Mouse (Mus musculus): ENCODE measurements at regions not wholly inside any gene's neighbourhood (a gene's known extent, or its start where the extent isn't known, plus 50 kb on each side); places are given as distances from the start of the nearest gene placed in this dataset.

- H3K36me3 ChIP-seq, result no peaks in the 10 kb centered on the region
- H3K4me3 ChIP-seq (replicated peaks), result no peak overlapping the region
- H3K4me2 ChIP-seq (replicated peaks), result no peak overlapping the region
- peak; percentile 100 for ATAC-seq
- no peaks in the 10 kb centered on the region for H3K4me1 ChIP-seq (replicated peaks)
- no peak overlapping the region for H3K9ac ChIP-seq
- no peaks in the 10 kb centered on the region for H3K9me3 ChIP-seq
- H3K27ac ChIP-seq, result no peak overlapping the region
- no peaks in the 10 kb centered on the region for H3K27me3 ChIP-seq (replicated peaks)
Measured at GRCm38 (mm10) chrX:16421159-16421558, 101.5 kb upstream of the Cypt1 start.

- Histone ChIP-seq H3K36me3 (no peaks in the 10 kb centered on the region), H3K27me3 (replicated peaks) (no peaks in the 10 kb centered on the region), H3K9me3 (no peaks in the 10 kb centered on the region), H3K27ac (no peak overlapping the region), H3K4me2 (replicated peaks) (no peak overlapping the region), H3K4me3 (replicated peaks) (no peak overlapping the region), H3K4me1 (replicated peaks) (no peaks in the 10 kb centered on the region), H3K9ac (no peak overlapping the region)
- peak; percentile 57 for ATAC-seq
Measured at GRCm38 (mm10) chrX:16421663-16422062, 101.0 kb upstream of the Cypt1 start.

- H3K4me1 ChIP-seq (replicated peaks), result no peaks in the 10 kb centered on the region
Measured at GRCm38 (mm10) chrX:16438088-16438487, 84.6 kb upstream of the Cypt1 start.

GRCm38 (mm10) chrX:16450496-16451078, 72.1 kb upstream of the Cypt1 start:
- Histone ChIP-seq H3K4me2 (replicated peaks) (no peak overlapping the region), H3K4me3 (replicated peaks) (no peak overlapping the region), H3K27me3 (replicated peaks) (no peaks in the 10 kb centered on the region), H3K4me1 (replicated peaks) (no peaks in the 10 kb centered on the region), H3K9ac (no peak overlapping the region), H3K36me3 (no peaks in the 10 kb centered on the region), H3K27ac (no peak overlapping the region), H3K9me3 (no peaks in the 10 kb centered on the region)
- WGBS, result 5% methylated on average over 2 of the region's 2 CpGs
- ATAC-seq, result peak; percentile 76

More at GRCm38 (mm10) chrX:16438088-16438487, 84.6 kb upstream of the Cypt1 start:
- no peak overlapping the region for H3K4me2 ChIP-seq (replicated peaks)
- H3K27ac ChIP-seq, result no peak overlapping the region
- ATAC-seq, result no peak
- no peak overlapping the region for H3K4me3 ChIP-seq (replicated peaks)
- 74% methylated on average over 1 of the region's 1 CpGs for WGBS
- H3K9ac ChIP-seq, result no peak overlapping the region
- H3K36me3 ChIP-seq, result no peaks in the 10 kb centered on the region
- H3K9me3 ChIP-seq, result no peaks in the 10 kb centered on the region
- no peaks in the 10 kb centered on the region for H3K27me3 ChIP-seq (replicated peaks)

Data from intestine, embryonic 15.5 days (tissue).